Mouse (Mus musculus): Measurements from ENCODE around the gene Usp46.

DNA sequence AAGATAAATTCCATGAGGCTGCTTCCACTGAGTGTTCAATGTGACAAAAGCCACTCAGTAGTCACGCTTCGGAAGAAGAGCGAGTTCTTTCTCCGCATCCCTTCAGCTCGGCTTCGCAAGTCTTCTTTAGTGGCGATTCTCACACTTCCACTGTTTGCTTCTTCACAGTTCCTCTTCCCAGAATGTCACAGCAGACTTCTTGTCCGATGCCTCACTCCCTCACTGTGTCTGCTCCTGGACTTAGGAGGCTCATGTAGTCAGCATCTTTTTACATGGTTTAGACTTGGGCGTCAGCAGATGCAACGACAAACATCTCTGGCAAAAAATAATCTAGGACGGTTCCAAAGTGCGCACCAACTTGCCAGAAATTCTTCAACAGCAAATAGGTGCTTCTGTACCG, 75.9 kb downstream of the Usp46 start:
- no peak for TF ChIP-seq EP300 (IDR thresholded peaks at IDR 0.05)
- no peak for TF ChIP-seq CTCF (IDR thresholded peaks at IDR 0.05)
